Mouse (Mus musculus) limb, embryonic 10.5 days (tissue): ENCODE results near the gene Cdh13. TPM values are rescaled to one million over a fixed set of nuclear protein-coding genes. Genes with fewer than 3 reads are reported as not detected.

Source experiments
- DNase-seq: peaks from one replicate; pipeline ENCODE4 v3.0.0-alpha.2; 2017; ENCODE audit warnings: low spot score
- H3K27ac ChIP-seq: fragments of 300-500 bp; sonication (generic); 2 replicates; pipeline ENCODE4 v1.5.1; 2016; ENCODE audit warnings: mild to moderate bottlenecking
- H3K27me3 ChIP-seq: fragments of 300-500 bp; sonication (generic); 2 replicates; pipeline ENCODE4 v1.6.1; 2016; ENCODE audit warnings: low read depth, mild to moderate bottlenecking; ENCODE audit not compliant: poor library complexity, severe bottlenecking
- H3K36me3 ChIP-seq: fragments of 300-500 bp; sonication (generic); 2 replicates; pipeline ENCODE4 v1.6.1; 2016; ENCODE audit warnings: mild to moderate bottlenecking, moderate library complexity
- H3K4me1 ChIP-seq: fragments of 300-500 bp; sonication (generic); 2 replicates; pipeline ENCODE4 v1.6.1; 2016
- H3K4me3 ChIP-seq: fragments of 300-500 bp; sonication (generic); 2 replicates; pipeline ENCODE4 v1.5.1; 2016; ENCODE audit warnings: mild to moderate bottlenecking, moderate library complexity
- H3K9me3 ChIP-seq: fragments of 300-500 bp; sonication (generic); replicated peaks from 2 replicates; pipeline ENCODE4 v1.6.1; 2016; ENCODE audit warnings: mild to moderate bottlenecking
- WGBS: fragments of 180-500 bp; shearing (Covaris S2); methylation state at CpG from one replicate; pipeline ENCODE4 v1.1.7; 2016; 5-methylcytosine and 5-hydroxymethylcytosine counted together
- polyA plus RNA-seq: library from polyadenylated mRNA; unstranded; fragments of >200 nt; fragmentation: Nextera tagmentation; extraction: Ambion mirVana; gene quantifications from 2 replicates; pipeline ENCODE4 v1.2.1, GENCODE M21; 2016

The Cdh13 gene
- polyA plus RNA-seq, 1 experiment from 2014 or later: 3.3 TPM

GRCm38 (mm10) chr8:118849515-118849914 is 566.0 kb downstream of the Cdh13 start:
- Histone ChIP-seq H3K9me3 (no peaks in the 10 kb centered on the region), H3K27me3 (peaks cover 9% of the 10 kb centered on the region), H3K27ac (no peak overlapping the region), H3K4me1 (peaks cover 20% of the 10 kb centered on the region), H3K4me3 (no peak overlapping the region), H3K36me3 (no peaks in the 10 kb centered on the region)
- whole genome bisulfite sequencing: 91% methylated on average over 3 of the region's 3 CpGs
- DNase-seq: no peak

GRCm38 (mm10) chr8:118850381-118850780 is 566.8 kb downstream of the Cdh13 start:
- Histone ChIP-seq H3K27ac (no peak overlapping the region), H3K4me3 (no peak overlapping the region), H3K27me3 (peaks cover 9% of the 10 kb centered on the region), H3K4me1 (peaks cover 15% of the 10 kb centered on the region), H3K36me3 (no peaks in the 10 kb centered on the region), H3K9me3 (no peaks in the 10 kb centered on the region)
- DNase-seq: peak; percentile 84
- WGBS: 26% methylated on average over 6 of the region's 6 CpGs

- Histone ChIP-seq H3K27ac (no peak overlapping the region), H3K36me3 (no peaks in the 10 kb centered on the region), H3K4me1 (peaks cover 5% of the 10 kb centered on the region), H3K9me3 (no peaks in the 10 kb centered on the region), H3K27me3 (peaks cover 9% of the 10 kb centered on the region), H3K4me3 (no peak overlapping the region)
- WGBS: 92% methylated on average over 10 of the region's 10 CpGs
- no peak for DNase-seq
Observed at GRCm38 (mm10) chr8:118851361-118851760, 567.8 kb downstream of the Cdh13 start.

GRCm38 (mm10) chr8:118852861-118853260 is 569.3 kb downstream of the Cdh13 start:
- 85% methylated on average over 12 of the region's 12 CpGs for WGBS
- Histone ChIP-seq H3K4me3 (no peak overlapping the region), H3K27me3 (no peaks in the 10 kb centered on the region), H3K9me3 (no peaks in the 10 kb centered on the region), H3K27ac (no peak overlapping the region), H3K4me1 (no peaks in the 10 kb centered on the region), H3K36me3 (no peaks in the 10 kb centered on the region)
- no peak for DNase-seq

- Histone ChIP-seq H3K9me3 (no peaks in the 10 kb centered on the region), H3K4me3 (no peak overlapping the region), H3K27me3 (no peaks in the 10 kb centered on the region), H3K27ac (no peak overlapping the region), H3K4me1 (peaks cover under 1% of the 10 kb centered on the region), H3K36me3 (no peaks in the 10 kb centered on the region)
- 88% methylated on average over 8 of the region's 8 CpGs for WGBS
- no peak for DNase-seq
Observed at GRCm38 (mm10) chr8:118854656-118855055, 571.1 kb downstream of the Cdh13 start.

- H3K9me3 ChIP-seq: no peaks in the 10 kb centered on the region
- WGBS: 88% methylated on average over 6 of the region's 6 CpGs
- H3K27me3 ChIP-seq: no peaks in the 10 kb centered on the region
- H3K27ac ChIP-seq: no peak overlapping the region
- no peak for DNase-seq
- peaks cover 18% of the 10 kb centered on the region for H3K4me1 ChIP-seq
- H3K36me3 ChIP-seq: no peaks in the 10 kb centered on the region
- H3K4me3 ChIP-seq: no peak overlapping the region
Observed at GRCm38 (mm10) chr8:118866332-118866731, 582.8 kb downstream of the Cdh13 start.

GRCm38 (mm10) chr8:118870711-118871110 is 587.2 kb downstream of the Cdh13 start:
- Histone ChIP-seq H3K27me3 (no peaks in the 10 kb centered on the region), H3K36me3 (no peaks in the 10 kb centered on the region), H3K4me3 (no peak overlapping the region), H3K27ac (no peak overlapping the region), H3K9me3 (no peaks in the 10 kb centered on the region), H3K4me1 (peaks cover 3% of the 10 kb centered on the region)
- DNase-seq: no peak
- WGBS: 91% methylated on average over 8 of the region's 8 CpGs

- no peak overlapping the region for H3K4me3 ChIP-seq
- WGBS: 66% methylated on average over 11 of the region's 11 CpGs
- no peaks in the 10 kb centered on the region for H3K36me3 ChIP-seq
- H3K27ac ChIP-seq: no peak overlapping the region
- no peak for DNase-seq
- H3K27me3 ChIP-seq: no peaks in the 10 kb centered on the region
- H3K4me1 ChIP-seq: peaks cover 14% of the 10 kb centered on the region
- 0 out of 2 replicates have a peak, but pooled peaks cover 1% of the 10 kb centered on the region for H3K9me3 ChIP-seq
Observed at GRCm38 (mm10) chr8:118879939-118880825, 596.6 kb downstream of the Cdh13 start.

GRCm38 (mm10) chr8:118884296-118884695 is 600.8 kb downstream of the Cdh13 start:
- 42% methylated on average over 8 of the region's 8 CpGs for WGBS
- no peaks in the 10 kb centered on the region for H3K9me3 ChIP-seq
- no peaks in the 10 kb centered on the region for H3K27me3 ChIP-seq
- H3K4me3 ChIP-seq: peak overlapping the region; percentile 28
- no peaks in the 10 kb centered on the region for H3K36me3 ChIP-seq
- H3K27ac ChIP-seq: peak overlapping the region; percentile 68; the same call in 1 of the 2 replicates
- DNase-seq: no peak
- H3K4me1 ChIP-seq: peaks cover 23% of the 10 kb centered on the region

- no peaks in the 10 kb centered on the region for H3K36me3 ChIP-seq
- H3K9me3 ChIP-seq: no peaks in the 10 kb centered on the region
- peak overlapping the region; percentile 68 for H3K27ac ChIP-seq
- H3K4me3 ChIP-seq: peak overlapping the region; percentile 28
- DNase-seq: peak; percentile 69
- WGBS: 19% methylated on average over 11 of the region's 11 CpGs
- peaks cover 23% of the 10 kb centered on the region for H3K4me1 ChIP-seq
- no peaks in the 10 kb centered on the region for H3K27me3 ChIP-seq
Observed at GRCm38 (mm10) chr8:118884988-118885387, 601.5 kb downstream of the Cdh13 start.

GRCm38 (mm10) chr8:118902402-118902801 is 618.9 kb downstream of the Cdh13 start:
- Histone ChIP-seq H3K4me3 (no peak overlapping the region), H3K36me3 (no peaks in the 10 kb centered on the region), H3K27me3 (no peaks in the 10 kb centered on the region), H3K27ac (no peak overlapping the region), H3K4me1 (0 out of 2 replicates have a peak, but pooled peaks cover 4% of the 10 kb centered on the region), H3K9me3 (0 out of 2 replicates have a peak, but pooled peaks cover 2% of the 10 kb centered on the region)
- WGBS: 89% methylated on average over 11 of the region's 11 CpGs
- no peak for DNase-seq

GRCm38 (mm10) chr8:118916513-118916912 is 633.0 kb downstream of the Cdh13 start:
- WGBS: 92% methylated on average over 3 of the region's 3 CpGs

GRCm38 (mm10) chr8:118937412-118937811 is 653.9 kb downstream of the Cdh13 start:
- Histone ChIP-seq H3K9me3 (no peaks in the 10 kb centered on the region), H3K4me3 (no peak overlapping the region), H3K27me3 (no peaks in the 10 kb centered on the region), H3K27ac (no peak overlapping the region), H3K4me1 (peaks cover 7% of the 10 kb centered on the region; the same call in 1 of the 2 replicates), H3K36me3 (no peaks in the 10 kb centered on the region)
- DNase-seq: no peak
- WGBS: 28% methylated on average over 11 of the region's 11 CpGs

More at GRCm38 (mm10) chr8:118916513-118916912, 633.0 kb downstream of the Cdh13 start:
- Histone ChIP-seq H3K9me3 (peaks cover 5% of the 10 kb centered on the region; the same call in 1 of the 2 replicates), H3K36me3 (no peaks in the 10 kb centered on the region), H3K27me3 (no peaks in the 10 kb centered on the region), H3K4me1 (no peaks in the 10 kb centered on the region), H3K27ac (no peak overlapping the region), H3K4me3 (no peak overlapping the region)
- DNase-seq: no peak
